Mouse (Mus musculus) frontal cortex, postnatal 25 days (tissue): ENCODE measurements at regions not wholly inside any gene's neighbourhood (a gene's known extent, or its start where the extent isn't known, plus 50 kb on each side); places are given as distances from the start of the nearest gene placed in this dataset.

Experiments
- DNase-seq, 2 experiments: peaks; one replicate each; pipeline ENCODE4 v3.0.0; 2022; ENCODE audit warnings: low spot score in 2 of 2

DNA sequence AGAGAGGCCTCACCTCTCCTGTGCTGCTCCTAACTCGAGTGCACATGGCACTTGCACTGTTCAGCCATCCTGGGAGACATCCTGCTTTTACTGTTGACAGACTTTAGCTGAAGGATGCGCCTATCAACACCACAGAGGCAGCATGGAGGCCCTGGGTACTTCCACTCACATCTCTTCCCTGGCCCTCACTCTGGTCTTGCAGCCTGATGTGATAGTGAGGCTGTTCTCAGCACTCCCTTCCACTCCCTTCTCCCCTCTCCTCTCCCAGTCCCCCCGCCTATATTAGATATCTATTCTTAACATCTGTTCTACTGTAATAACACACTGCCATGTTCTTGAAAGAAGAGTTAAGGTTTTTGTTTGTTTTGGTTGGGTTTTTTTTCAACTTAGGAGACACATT is 50.2 kb upstream of the Bod1 start:
- DNase-seq: no peak

DNA sequence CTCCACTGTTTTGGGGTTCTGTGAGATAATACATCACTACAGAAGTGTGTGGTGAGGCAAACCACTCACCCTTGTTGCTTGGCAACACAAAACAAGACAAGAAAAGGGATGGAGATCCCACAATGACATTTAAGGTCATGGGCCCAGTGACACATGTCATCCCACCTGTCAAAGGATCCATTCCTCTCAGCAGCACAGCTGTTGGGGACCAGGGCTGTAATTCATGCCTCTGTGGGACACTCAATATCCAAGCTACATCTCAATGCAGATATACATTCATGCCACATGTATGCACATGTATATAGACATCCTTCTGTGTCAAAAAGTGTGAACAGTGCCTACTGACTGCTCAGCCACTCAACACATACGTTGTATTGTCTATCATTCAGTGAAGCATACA is 52.8 kb upstream of the Bod1 start:
- DNase-seq: no peak

DNA sequence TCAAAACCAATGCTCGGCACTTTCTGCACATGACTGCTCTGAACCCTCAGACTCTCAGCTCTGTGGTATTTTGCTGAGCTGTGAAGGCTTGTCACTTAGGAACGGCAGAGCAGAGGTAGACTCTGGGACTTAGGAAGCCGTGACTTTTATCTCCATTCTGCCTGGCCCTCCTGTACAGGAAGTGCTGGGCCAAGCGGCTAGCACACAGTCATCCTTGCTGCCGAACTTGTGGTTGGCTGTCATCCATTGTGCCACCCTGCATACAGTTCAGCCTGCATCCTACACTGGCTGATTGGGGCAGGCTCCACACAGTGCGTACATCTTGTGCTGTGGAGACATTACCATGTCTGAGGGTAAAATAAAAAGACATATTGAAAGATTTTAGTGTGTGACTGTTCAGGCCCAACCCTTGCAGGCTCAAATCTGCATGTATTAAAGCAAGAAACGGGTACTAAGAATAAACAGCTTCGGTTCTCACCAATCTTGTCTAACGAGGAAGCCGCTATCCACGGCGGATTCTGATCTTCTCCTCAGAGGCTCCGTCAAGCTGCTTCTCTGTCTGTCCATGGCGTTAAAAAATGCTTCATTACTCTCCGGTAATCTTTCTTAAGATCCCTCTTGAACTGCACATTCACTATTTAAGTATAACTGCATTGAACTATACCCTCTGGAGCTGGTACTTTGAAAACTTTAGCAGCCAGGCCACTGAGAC is 54.4 kb upstream of the Bod1 start:
- DNase-seq: no peak

DNA sequence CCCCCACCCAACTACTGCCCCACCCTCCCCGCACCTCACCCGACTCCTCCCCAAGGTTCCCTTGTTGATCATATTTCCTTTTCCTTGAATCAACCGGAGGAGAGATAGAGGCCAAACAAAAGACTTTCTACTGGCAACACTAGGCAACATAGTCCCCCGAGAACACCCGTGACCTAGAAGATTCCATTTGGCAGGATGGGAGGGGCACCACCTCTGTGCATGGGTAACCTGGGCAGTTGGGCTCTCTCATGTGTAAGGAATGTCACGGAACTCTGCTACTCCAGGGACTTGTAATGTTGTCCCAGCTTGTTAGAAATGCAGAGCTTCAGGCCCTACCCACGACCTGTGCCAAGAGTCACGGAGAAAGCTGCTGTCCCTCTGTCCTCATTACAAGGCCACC is 55.6 kb upstream of the Bod1 start:
- DNase-seq: no peak

DNA sequence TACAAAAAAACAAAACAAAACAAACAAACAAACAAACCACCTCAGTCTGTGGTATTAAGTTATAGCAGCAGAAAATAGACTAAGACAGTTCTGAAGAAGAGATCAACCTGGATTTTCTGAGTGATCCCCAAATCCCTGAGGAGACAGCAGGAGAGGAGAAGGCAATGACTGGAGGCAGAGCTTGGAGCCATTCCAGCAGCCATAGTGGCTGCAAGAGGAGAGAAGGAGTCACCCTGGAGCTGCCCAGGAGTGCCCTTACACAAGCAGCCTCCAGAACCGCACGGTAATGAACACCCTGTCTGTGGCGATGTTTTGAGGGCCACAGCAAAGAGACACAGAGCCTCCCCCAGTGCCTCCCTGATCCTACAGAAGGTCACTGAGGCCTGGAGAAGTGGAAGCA is 58.0 kb upstream of the Bod1 start:
- DNase-seq: no peak

DNA sequence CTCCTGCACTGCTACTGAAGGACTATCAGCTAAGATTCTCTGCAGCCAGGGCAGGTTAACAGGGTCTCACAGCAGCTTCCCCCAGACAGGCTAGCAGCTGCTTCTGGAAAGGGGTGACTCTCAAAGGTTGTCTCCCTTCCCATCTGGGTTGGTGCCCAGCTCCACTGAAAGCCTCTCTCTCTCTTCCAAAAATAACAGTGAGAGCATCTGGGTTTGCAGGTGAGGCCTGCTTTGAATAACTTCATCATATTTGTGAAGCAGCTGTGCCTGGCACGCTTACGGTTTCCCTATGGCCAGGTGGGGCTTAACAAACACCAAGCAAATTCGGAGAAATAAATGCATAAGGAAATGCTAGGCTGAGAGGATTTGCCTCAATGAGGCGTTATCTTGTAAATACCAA is 58.5 kb upstream of the Bod1 start:
- no peak for DNase-seq

DNA sequence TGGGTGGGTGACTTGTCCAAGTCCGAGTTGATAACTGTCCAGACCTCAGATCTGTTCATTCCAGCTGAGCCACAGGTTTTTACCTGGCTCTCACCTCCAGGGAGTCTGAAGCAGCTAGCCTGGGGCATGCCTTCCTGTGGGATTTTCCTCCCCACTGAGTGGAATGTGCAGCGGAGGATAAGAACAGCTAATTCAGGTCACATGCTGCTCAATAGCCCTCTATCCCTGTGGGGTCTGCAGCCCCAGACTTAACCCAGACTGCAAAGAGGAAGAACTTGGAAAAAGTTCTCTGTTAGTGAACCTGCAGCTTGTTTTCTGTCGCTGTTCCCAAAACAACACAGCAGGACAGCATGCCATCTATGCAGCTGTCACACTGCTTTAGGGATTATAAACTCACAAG is 59.0 kb upstream of the Bod1 start:
- no peak for DNase-seq

DNA sequence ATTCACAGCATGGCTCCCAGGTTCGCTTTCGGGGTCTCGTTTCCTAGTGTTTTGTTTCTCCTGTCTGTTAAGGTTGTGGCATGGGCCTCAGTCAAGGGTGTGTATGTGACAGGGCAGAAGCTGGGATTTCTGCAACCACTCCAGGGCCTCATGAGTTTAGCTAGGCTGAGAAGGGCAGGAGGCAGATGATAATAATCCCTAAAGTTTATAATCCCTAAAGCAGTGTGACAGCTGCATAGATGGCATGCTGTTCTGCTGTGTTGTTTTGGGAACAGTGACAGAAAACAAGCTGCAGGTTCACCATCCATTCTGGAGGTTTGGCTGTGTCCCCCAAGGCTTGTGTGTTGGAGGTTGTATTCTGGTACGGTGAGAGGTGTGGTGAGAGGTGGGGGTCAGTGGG is 59.8 kb upstream of the Bod1 start:
- no peak for DNase-seq

DNA sequence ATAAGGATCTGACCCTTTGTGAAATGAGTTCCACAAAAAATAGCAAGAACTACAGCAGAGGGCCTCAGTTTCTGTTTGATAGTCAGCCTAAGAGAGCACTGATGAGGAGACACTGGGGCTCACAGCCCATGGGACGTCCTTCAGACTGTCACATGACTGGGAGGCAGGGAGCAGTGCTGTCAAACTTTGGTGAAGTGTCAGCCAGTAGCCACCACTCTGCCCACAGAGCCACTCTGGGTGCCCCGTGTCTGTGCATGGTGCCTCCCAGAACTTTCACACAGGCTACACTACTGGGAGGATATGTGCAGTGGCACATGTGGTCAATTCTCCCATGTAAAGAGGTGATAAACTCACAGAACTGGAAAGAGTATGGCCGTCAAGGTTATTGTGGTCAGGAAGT is 60.7 kb upstream of the Bod1 start:
- DNase-seq: no peak

DNA sequence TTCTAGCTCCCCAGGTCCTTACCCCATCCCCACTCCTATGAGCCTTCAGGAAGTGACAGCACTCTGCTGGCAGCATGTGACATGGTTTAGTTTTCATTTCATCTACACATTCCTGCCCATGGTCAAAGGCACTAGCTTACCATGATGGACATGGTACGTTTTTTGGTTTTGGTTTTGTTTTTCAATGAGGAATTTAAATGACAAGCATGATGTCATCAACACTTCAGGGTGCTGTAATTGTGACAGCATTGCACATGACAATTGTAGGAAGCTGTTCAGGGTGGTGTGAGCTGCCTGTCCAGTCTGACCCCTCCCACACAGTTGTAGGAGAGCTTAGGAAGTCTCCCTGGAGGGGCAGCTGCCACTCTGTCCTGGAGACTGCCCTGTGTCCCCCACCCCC is 61.3 kb upstream of the Bod1 start:
- no peak for DNase-seq

DNA sequence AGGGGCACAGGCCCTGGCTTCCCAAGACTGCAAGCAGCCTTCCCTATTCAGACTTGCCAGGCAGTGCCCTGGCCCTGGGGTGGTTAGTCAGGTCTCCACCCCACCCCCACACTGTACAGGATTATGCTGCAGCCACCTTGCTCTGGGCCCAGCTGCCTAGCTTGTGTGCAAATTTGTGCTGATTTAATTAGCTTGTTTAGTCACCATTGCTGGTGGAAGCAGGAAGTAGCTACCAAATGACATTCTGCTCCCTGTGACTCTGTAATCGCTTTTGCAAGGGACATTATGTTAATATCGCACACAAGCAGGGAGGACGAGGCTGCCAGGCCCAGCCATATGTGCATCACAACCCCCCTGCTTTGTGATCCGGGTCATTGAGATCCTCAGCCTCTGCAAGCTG is 62.4 kb upstream of the Bod1 start:
- DNase-seq: no peak

DNA sequence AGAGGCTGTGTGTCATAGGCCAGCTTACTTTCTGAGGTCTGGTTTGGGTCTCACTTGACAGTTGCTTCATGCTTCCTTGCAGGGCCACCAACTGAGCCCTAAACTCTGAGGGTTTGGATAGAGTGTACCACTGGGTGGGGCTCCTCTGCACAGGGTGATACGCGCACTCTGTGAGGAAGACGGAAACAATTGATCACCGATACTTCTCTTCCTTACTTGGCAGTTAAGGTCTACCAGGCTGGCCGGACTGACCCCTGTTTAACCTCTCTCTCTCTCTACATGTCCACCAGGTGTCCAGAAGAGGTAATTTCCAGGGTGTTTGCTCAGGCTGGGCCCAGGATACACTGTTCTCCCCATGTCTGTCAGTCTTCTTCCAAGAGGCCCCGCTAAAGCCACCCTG is 63.6 kb upstream of the Bod1 start:
- no peak for DNase-seq

DNA sequence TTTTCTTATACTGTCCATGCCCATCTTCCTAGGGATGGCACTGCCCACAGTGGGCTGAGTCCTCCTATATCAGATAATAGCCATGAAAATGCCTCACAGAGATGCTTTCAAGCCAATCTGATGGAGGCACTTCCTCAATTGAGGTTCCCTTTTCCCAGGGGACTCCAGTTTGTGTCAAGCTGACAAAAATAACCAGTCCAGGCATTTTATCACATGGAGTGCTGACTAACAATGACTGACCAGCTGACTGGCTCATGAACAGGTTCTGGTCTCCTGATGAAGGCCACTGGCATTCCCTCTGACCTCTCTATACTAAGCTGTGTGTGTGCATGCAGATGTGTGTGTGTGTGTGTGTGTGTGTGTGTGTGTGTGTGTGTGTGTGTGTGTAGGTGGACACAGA is 64.4 kb upstream of the Bod1 start:
- no peak for DNase-seq

DNA sequence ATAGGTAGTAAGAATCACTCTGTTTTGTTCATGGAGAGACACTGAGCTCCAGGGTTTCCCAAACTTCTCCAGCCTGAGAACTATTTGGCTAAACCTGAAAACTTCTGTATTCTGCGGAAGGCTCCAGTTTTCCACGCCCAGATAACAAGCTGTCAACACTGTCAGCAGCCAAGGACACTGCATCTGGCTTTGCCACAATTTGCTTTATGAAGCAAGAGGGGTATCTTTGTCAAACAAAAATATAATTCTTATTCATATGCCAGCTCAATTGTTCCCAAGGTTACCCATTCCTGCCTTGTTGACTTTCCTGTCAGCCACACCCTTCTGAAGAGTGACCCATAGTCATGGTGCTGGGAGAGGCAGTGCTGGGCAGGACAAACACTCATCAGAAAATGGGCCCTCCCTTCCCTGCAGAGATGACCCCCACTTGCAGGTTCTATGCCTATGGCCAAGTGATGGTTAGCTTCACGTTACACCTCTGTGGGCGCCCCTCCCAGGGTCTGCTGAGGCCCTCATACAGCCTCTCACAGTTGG is 64.9 kb upstream of the Bod1 start:
- no peak for DNase-seq

DNA sequence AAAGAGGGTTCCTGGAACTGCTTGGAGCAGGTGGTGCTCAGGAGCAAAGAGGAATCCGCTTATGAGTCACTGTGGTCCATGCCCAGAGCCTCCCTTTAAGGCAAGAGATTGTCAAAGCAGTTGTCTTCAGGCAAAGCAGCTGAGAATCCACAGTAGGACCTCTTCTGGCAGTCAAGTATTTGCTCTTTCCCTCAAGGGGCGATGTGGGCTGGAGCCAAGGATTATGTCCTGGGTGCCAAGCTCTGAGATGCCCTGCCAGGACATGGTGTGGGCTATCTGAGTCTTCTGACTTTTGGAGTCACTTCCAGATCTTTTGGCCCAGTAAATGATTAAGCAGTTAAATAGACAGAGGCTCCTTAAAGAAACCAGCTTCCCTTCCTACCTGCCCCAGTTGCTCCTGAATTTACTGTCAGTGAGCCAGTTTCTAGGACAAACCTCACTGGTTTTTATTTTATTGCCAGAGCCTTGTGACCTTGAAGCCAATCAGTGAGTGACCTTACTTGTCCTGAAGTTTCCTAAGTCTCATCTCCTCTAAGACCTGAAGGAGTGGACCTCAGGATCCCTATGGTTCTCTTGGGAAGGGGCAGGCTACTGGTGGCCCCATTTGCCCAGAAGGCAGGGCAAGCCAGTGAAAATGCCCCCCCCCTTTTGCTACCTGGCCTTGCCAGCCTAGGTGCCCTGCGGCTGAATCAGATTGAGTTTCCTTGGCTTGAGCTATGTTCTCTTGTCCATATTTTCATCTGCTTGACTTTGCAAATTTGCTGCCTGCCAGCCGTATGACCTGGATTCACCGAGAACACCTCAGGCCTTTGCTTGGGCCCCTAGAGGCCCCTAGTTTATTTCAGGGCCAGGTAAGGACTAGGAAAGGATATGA is 66.7 kb upstream of the Bod1 start:
- no peak for DNase-seq

DNA sequence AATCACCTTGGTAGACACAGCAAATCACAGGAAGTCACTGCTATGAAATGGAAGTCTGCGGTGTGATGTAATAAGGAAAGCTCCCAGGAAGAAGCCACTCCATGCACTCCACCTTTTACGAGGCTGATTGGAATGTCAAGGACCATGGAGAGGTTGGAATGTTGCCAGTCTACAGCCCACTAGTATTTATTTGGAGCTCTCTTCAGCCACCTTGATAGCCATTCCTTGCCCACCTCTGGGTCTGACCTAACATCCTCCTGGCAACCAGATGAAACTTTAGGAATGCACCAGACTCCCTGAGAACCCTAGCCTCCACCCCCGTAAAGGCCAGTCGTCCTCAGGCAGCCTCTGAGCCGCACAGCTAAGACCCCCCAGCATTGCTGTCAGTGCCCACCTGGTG is 68.7 kb upstream of the Bod1 start:
- no peak for DNase-seq

DNA sequence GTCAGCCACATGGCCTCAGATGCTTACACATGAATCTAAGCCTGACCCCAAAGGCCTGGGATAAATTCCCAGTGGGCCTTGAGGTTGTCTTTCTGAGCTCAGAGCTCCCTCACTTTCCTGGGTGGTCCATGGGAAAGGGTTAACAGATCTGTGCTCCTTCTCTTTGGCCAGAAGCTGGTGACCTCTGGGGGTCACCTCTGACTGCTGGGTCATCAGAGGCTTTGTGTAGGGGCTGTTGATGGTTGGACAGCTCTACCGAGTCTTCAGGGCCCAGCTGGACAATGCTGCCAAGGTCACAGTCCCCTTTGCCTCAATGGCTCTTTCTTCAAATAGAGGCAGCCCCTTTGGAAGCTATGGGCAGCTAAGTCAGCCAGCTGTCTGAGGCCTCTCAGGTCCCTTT is 70.5 kb upstream of the Bod1 start:
- no peak for DNase-seq

DNA sequence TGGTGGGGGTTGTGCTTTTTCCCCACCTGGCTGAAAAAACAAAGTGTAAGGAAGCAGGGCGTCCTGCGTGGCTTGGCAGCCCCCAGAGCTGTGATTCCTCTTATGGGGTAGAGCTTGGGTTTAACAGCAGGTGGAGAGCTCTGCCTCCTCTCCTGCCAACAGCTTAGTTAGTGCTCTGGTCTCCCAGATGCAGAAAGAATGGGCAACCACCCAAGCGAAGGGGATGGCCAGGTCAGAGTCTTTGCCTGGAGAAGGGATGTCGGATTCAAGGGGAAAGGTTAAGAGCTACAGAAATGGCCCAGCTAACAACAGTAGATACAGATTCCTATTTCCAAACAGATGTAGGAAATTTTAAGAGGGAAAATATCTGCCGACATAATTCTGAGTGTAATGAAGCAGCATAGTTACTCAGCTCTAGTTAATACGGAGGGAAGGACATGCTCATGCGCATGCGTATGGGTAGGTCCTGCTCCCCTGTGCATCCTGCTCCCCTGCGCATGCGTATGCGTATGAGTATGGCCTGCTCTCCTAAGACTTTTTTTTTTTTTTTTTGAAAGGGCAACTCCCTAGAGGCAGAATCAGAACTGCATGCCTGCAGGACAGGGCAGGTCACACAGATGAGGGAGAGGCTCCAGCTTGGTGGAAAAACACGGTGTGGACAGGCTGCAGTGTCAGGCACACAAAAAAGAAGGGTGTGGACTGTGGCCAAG is 72.5 kb upstream of the Bod1 start:
- no peak for DNase-seq

DNA sequence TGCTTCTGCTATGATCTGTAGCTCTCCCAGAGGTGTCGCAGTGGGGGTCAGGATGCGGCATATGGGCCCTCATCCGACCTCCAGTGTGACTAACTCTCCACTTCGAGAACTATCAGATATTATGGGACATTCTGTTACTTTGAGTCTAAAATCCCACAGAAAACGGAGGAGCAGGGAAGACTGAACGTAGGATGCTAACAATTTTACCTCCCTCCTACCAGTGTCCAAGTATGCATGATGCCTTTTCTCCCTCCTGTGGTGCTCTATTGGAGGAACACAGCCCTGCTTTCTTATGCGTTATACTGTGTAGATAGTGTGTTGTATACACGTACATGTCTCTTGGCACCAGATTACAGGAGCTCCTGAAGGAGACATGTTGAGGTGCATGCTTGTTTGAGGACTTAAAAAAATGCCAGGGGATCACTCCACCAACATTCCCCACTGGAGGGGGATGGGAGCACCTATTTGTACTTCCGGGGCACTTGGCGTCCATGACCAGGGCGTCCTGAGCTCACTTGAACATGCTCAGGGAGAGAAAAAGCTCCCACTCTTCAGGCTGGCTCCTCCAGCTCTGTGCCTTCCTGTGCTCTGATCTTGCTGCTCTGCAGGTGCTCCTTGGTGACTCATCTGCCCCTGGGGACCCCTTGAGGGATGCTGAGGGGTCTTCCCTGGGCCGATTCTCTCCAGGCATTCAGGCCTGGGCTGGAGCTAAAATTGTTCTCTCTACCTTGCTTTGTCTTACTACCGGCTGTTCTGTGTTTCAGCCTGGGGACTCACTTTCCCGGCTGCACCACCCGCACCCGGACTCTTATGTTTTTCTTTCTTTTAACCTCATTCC is 73.6 kb upstream of the Bod1 start:
- no peak for DNase-seq

DNA sequence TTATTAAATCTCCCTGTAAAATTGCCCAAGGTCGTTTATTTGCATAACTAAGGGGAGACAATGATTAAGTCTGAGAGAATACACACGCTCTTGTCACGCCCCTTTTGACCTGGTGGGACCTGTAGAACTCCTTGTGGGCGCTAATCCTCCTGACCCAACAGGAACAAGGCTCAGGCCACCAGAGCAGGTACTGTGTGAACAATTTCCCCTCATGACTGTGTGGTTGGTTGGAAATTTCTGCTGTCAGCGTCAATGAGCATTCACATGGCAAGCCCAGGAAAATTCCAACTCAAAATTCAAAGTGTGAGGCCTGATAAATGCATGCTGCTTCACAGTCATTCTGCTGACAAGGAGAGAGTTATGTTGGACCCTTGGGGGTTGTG is 74.2 kb upstream of the Bod1 start:
- DNase-seq: no peak

DNA sequence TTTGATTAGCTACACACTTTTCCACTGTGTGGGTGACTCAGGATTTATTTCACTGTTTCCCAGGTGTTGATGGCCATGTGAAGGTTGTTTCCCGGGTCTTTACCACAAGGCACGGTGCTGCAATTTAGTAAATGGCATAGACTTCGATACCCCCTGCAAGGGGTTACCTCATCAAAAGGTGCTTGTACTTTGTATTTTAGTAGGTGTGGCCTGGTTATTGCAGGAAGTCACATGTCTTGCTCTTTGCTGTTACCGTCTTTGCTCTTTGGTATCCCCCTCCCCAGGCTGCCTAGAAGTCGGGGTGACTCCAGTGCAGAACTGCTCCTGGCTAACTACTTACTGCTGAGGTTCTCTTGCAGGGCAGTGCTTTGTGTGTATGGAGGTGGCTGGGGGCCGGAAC is 74.8 kb upstream of the Bod1 start:
- no peak for DNase-seq

DNA sequence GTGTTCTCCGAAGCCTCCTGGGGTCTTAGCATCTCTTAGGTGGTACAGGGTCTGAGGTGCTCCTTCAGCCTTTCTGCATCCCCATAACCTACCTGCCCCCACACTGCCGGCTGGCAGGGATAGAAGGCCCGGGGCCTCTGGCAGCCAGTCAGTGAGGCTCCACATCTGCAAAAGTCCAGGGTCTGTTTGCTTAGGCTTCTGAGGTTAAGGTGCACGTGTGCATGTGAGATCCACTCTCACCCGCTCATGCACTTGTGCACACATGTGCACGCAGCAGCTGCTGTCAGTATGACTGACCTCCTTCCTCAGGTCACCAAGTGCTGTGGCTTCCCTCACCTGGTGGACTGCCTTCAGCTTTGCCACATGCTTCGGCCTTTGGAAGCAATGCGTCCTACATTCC is 75.3 kb upstream of the Bod1 start:
- DNase-seq: no peak
